Mouse (Mus musculus) embryonic facial prominence, embryonic 11.5 days (tissue): ENCODE results near the gene Dnph1. TPM values are rescaled to one million over a fixed set of nuclear protein-coding genes. Genes with fewer than 3 reads are reported as not detected.
A peak's percentile ranks its signal among the peaks of the same experiment; 100 is the strongest.

Source experiments
- ATAC-seq: fragments of 200-750 bp; cut with Nextera tagmentation; replicated peaks from 2 replicates; pipeline ENCODE4 v1.8.0; 2017; ENCODE audit warnings: low read depth; ENCODE audit not compliant: insufficient number of reproducible peaks, low FRiP score, low TSS enrichment
- DNase-seq: peaks from one replicate; pipeline ENCODE4 v3.0.0-alpha.2; 2015; ENCODE audit warnings: low spot score
- H3K27ac ChIP-seq: fragments of 300-500 bp; sonication (generic); replicated peaks from 2 replicates; pipeline ENCODE4 v1.5.1; 2014; ENCODE audit warnings: mild to moderate bottlenecking, low read depth, low read length, control low read depth
- H3K27me3 ChIP-seq: fragments of 300-500 bp; sonication (generic); 2 replicates; pipeline ENCODE4 v1.6.1; 2014; ENCODE audit warnings: mild to moderate bottlenecking, low read length, moderate library complexity, mixed read lengths; ENCODE audit not compliant: control insufficient read depth, insufficient read depth
- H3K36me3 ChIP-seq: fragments of 300-500 bp; sonication (generic); replicated peaks from 2 replicates; pipeline ENCODE4 v1.6.1; 2014; ENCODE audit warnings: low read depth, mild to moderate bottlenecking, low read length, moderate library complexity, mixed read lengths; ENCODE audit not compliant: control insufficient read depth, insufficient read depth
- H3K4me1 ChIP-seq: fragments of 300-500 bp; sonication (generic); 2 replicates; pipeline ENCODE4 v1.6.1; 2014; ENCODE audit warnings: low read length, mixed read lengths; ENCODE audit not compliant: control insufficient read depth, insufficient read depth
- H3K4me2 ChIP-seq: fragments of 300-500 bp; sonication (generic); 2 replicates; pipeline ENCODE4 v1.6.1; 2014; ENCODE audit warnings: low read depth, mild to moderate bottlenecking, control low read depth, low read length, moderate library complexity
- H3K4me3 ChIP-seq: fragments of 300-500 bp; sonication (generic); 2 replicates; pipeline ENCODE4 v1.5.1; 2014; ENCODE audit warnings: low read depth, low read length, control low read depth
- H3K9ac ChIP-seq: fragments of 300-500 bp; sonication (generic); replicated peaks from 2 replicates; pipeline ENCODE4 v1.6.1; 2014; ENCODE audit warnings: mild to moderate bottlenecking, control low read depth, low read length
- H3K9me3 ChIP-seq: fragments of 300-500 bp; sonication (generic); replicated peaks from 2 replicates; pipeline ENCODE4 v1.6.1; 2016; ENCODE audit warnings: mild to moderate bottlenecking, low read length, inconsistent platforms, mixed read lengths; ENCODE audit not compliant: control insufficient read depth
- WGBS: fragments of 180-500 bp; shearing (Covaris S2); extraction: QIAGEN DNeasy Blood & Tissue Kit; methylation state at CpG from one replicate; pipeline ENCODE4 v1.1.7; 2014; 5-methylcytosine and 5-hydroxymethylcytosine counted together
- polyA plus RNA-seq: library from polyadenylated mRNA; unstranded; fragments of >200 nt; fragmentation: Nextera tagmentation; extraction: Ambion mirVana; gene quantifications from 2 replicates; pipeline ENCODE4 v1.2.1, GENCODE M21; 2014

Dnph1 gene
- polyA plus RNA-seq, 1 experiment from 2014 or later, result 65.9 TPM

DNA sequence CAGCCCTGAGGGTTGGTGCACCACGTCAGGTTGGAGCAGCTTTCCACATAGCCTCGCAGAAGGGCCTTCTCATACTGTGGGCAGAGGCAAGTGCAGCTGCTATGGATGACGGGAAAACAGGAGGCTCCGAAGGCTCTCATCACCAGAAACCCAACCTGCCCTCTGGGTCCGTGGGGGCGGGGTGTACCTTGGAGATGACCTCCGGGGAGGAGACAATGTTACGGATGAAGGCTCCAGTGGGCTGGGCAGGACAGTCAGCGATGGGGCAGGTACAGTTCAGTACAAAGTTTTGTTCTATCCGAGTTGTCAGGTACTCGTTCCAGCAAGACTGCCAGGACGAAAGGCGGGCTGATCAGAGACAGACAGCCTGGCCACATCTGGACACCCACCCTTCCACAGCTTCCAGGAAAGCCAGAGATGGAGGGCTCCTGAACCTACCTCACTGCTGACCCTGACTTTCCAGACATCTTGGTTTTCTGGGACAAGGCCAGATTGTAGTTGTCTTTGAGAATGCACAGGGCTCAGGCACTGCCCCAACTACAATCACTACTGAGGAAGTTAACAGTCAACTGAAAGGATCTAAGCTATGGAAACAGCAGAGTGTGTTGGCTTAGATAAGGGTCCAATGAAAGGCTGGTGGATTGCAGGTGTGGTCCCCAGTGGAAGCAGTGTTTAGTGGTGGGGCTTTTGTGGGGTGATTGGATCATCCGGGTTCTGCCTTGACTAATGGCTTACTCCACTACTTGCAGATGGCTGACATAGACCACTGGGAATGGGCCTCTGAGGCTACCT, 7.5 kb downstream of the Dnph1 start:
- no peak for DNase-seq
- no peaks in the 10 kb centered on the region for H3K9me3 ChIP-seq
- no peak overlapping the region for H3K4me2 ChIP-seq
- H3K9ac ChIP-seq, result no peak overlapping the region
- peaks cover 2% of the 10 kb centered on the region; the same call in 1 of the 2 replicates for H3K36me3 ChIP-seq
- no peak overlapping the region for H3K4me3 ChIP-seq
- no peak for ATAC-seq
- no peaks in the 10 kb centered on the region for H3K4me1 ChIP-seq
- H3K27ac ChIP-seq, result no peak overlapping the region
- 73% methylated on average over 14 of the region's 14 CpGs for WGBS
- no peaks in the 10 kb centered on the region for H3K27me3 ChIP-seq

DNA sequence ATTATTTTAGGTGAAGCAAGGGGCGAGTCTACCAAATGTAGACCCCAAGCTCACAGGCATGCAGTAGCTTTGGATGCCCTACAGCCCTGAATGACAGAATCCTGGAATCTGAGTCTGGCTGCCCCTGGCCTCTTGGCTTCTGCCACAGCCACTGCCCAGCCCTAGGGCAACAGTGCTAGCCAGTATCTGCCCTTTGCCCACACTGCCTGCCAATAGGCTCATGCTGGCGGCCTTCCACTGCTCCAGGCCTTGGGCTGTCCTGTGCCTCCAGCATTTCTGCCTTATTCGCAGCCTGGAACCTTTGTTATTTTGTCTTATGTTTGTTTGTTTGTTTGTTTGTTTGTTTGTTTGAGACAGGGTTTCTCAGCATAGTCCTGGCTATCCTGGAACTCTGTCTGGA, 9.1 kb downstream of the Dnph1 start:
- Histone ChIP-seq H3K4me2 (no peak overlapping the region), H3K4me3 (no peak overlapping the region), H3K27me3 (no peaks in the 10 kb centered on the region), H3K27ac (no peak overlapping the region), H3K9me3 (no peaks in the 10 kb centered on the region), H3K4me1 (no peaks in the 10 kb centered on the region), H3K36me3 (no peaks in the 10 kb centered on the region), H3K9ac (no peak overlapping the region)
- WGBS, result 87% methylated on average over 3 of the region's 3 CpGs
- DNase-seq (no peak), ATAC-seq (no peak)

DNA sequence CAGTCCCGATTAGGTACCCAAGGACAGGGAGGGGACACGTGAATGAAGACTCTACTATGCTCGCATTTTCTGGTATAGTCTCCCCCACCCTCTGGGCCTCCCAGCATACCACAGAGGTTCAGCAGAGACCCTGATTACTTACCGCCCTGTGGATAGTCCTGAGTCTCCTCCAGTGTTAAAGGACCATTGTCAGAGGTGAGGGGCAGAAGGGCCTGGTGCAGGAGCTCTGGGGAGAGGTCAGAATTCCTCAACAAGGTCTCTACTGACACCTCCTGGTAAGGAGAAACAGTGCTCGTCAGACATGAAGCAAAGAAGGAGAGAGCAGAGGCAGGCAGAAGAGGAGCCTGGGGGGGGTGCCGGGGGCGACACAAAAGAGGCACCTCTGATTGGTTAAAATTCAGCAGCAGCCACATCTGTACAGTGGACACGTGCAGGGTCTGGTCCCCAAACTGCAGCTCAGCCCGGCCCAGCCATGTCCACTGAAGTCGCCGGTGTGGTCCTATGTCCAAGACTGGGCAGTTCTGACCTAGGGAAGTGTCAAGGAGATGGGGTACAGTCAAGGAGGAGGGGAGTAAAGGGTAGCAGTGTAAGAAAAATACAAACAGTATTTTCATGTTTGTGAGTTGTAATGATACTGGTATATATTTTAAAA, 14.7 kb downstream of the Dnph1 start:
- no peak overlapping the region for H3K4me2 ChIP-seq

DNA sequence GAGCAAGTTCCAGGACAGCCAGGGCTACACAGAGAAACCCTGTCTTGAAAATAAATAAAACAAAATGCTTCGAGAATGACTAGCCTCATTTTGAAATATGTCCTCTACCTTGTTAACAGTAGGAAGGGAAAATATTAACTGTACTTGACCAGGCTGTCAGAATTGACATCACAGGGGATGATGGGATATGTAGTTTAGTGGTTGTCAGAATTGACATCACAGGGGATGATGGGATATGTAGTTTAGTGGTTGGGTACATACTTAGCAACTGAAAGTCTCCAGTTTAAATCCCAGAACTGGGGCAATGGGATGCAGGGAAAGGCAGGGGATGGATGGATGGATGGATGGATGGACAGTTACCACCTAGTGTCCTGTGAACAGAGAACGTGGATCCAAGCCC, 16.8 kb downstream of the Dnph1 start:
- H3K27ac ChIP-seq, result no peak overlapping the region
- H3K27me3 ChIP-seq, result no peaks in the 10 kb centered on the region
- H3K9ac ChIP-seq, result no peak overlapping the region
- no peaks in the 10 kb centered on the region for H3K4me1 ChIP-seq
- DNase-seq (no peak), ATAC-seq (no peak)
- H3K36me3 ChIP-seq, result no peaks in the 10 kb centered on the region
- H3K4me2 ChIP-seq, result no peak overlapping the region
- no peak overlapping the region for H3K4me3 ChIP-seq
- 71% methylated on average over 2 of the region's 2 CpGs for WGBS
- no peaks in the 10 kb centered on the region for H3K9me3 ChIP-seq

More for the DNA sequence above, 14.7 kb downstream of the Dnph1 start:
- Histone ChIP-seq H3K27ac (no peak overlapping the region), H3K9ac (no peak overlapping the region), H3K4me1 (no peaks in the 10 kb centered on the region), H3K36me3 (no peaks in the 10 kb centered on the region), H3K9me3 (no peaks in the 10 kb centered on the region), H3K4me3 (no peak overlapping the region), H3K27me3 (no peaks in the 10 kb centered on the region)
- peak; percentile 66 for DNase-seq
- peak; percentile 22; the same call in 1 of the 2 replicates for ATAC-seq
- 50% methylated on average over 11 of the region's 11 CpGs for WGBS

DNA sequence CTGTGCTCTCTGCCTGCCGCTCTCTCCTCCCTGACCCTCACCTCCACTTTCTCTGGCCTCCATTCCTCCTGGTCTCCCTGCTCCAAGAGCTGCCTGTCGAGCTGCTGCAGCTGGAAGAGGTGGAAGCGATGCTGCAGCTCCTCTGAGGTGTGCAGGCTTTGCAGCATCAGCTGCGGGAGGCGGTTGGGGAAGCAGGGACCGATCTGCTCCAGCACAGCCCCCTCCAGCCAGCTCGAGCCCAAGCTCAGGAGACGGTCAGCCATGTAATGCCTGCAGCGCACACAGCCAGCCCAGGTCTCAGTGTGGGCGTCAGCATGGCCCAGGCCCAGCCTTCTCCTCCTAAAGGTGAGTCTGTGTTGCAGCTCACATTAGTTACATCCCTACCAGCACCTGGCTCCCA, 23.5 kb downstream of the Dnph1 start:
- Histone ChIP-seq H3K4me1 (no peaks in the 10 kb centered on the region; the same call in 1 of the 2 replicates), H3K36me3 (no peaks in the 10 kb centered on the region), H3K27me3 (peaks cover 8% of the 10 kb centered on the region; the same call in 1 of the 2 replicates), H3K4me2 (peak overlapping the region; percentile 25), H3K9me3 (no peaks in the 10 kb centered on the region), H3K27ac (no peak overlapping the region), H3K4me3 (peak overlapping the region; percentile 8; the same call in 1 of the 2 replicates), H3K9ac (peak overlapping the region; percentile 1)
- no peak for DNase-seq
- ATAC-seq, result no peak
- 53% methylated on average over 10 of the region's 10 CpGs for WGBS

DNA sequence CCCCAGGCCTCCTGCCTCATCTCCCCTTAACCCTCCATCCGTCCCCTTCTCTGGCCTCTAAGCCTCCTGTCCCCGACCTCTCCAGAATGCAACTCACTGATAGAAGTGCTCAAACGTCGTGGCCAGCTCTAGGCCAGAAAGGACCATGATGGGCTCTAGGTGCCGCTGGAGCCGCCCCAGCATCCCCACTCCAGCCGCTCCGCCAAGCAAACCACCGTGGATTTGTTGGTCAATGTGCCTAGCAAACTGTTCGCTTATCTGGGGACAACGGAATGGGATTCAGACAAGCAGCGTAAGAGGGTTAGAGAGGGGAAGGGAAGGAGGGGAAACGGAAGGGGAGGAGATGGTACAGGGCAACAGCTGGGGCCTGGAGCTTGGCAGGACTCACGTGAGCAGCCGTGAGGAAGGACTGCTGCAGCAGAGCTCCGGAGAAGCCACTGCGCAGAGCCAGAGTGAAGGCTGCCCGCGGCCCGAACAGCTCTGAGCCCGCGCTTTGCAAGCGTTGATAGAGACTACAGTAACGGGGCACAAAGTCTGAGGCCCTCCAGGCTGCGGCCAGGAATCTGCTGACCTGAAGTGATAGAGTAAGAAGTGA, 24.0 kb downstream of the Dnph1 start:
- Histone ChIP-seq H3K36me3 (no peaks in the 10 kb centered on the region), H3K27ac (no peak overlapping the region), H3K4me3 (peak overlapping the region; percentile 21), H3K4me2 (peak overlapping the region; percentile 25), H3K27me3 (peaks cover 8% of the 10 kb centered on the region; the same call in 1 of the 2 replicates), H3K9me3 (no peaks in the 10 kb centered on the region), H3K9ac (peak overlapping the region; percentile 22), H3K4me1 (no peaks in the 10 kb centered on the region; the same call in 1 of the 2 replicates)
- DNase-seq (peak; percentile 44), ATAC-seq (no peak)
- WGBS, result 45% methylated on average over 25 of the region's 25 CpGs

DNA sequence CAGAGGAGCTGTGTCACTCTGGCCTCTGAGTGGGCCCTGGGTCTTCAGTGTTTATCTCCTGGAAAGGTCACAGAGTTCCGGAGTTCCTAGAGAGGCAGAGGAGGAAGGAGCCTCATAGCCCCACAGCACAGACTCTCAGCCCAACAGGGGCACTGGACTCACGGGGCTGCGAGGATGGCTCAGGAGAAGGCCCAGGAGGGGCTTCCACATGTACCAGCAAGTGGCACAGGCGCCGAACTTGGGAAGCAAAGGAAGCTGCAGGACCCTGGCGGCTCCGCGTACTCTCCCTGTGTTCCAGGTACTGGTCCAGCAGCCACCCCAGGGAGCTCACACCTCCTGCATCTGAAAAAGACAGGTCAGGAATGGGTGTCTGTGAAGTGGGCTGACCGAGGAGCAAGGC, 24.7 kb downstream of the Dnph1 start:
- no peak for ATAC-seq
- peaks cover 8% of the 10 kb centered on the region; the same call in 1 of the 2 replicates for H3K27me3 ChIP-seq
- no peak overlapping the region for H3K4me2 ChIP-seq

More for the DNA sequence above, 24.7 kb downstream of the Dnph1 start:
- Histone ChIP-seq H3K27ac (no peak overlapping the region), H3K9me3 (no peaks in the 10 kb centered on the region), H3K4me3 (no peak overlapping the region), H3K4me1 (no peaks in the 10 kb centered on the region; the same call in 1 of the 2 replicates), H3K9ac (no peak overlapping the region; the same call in none of the 2 replicates), H3K36me3 (no peaks in the 10 kb centered on the region)
- no peak for DNase-seq
- 80% methylated on average over 9 of the region's 9 CpGs for WGBS
